Mouse (Mus musculus): ENCODE data around the gene Dip2b. TPM values are rescaled to one million over a fixed set of nuclear protein-coding genes. Genes with fewer than 3 reads are reported as not detected.
"Not testable (repeated sequence)": the region's sequence is repeated elsewhere in the genome, so short reads cannot be mapped to it uniquely, and the experiment has no call there.

Gene Dip2b
- polyA plus RNA-seq, 1 experiment = 21.4 TPM

- Histone ChIP-seq H3K4me3 (ENCODE audit: low read depth, low read length) (no peak overlapping the region), H3K4me1 (ENCODE audit: control insufficient read depth, insufficient read depth, low read length) (peaks cover 16% of the 10 kb centered on the region), H3K27me3 (ENCODE audit: control insufficient read depth, insufficient read depth, low read length, poor library complexity, severe bottlenecking) (no peaks in the 10 kb centered on the region), H3K9me3 (replicated peaks; ENCODE audit: control insufficient read depth, insufficient read depth, low read length, poor library complexity, severe bottlenecking) (no peaks in the 10 kb centered on the region), H3K36me3 (ENCODE audit: control insufficient read depth, insufficient read depth, low read length, poor library complexity, severe bottlenecking) (peaks cover 43% of the 10 kb centered on the region), H3K9ac (ENCODE audit: low read depth, poor library complexity, severe bottlenecking) (no peak overlapping the region), H3K27ac (ENCODE audit: insufficient read depth, low read length) (0 out of 2 replicates have a peak overlapping the region, but pooled peaks have one; percentile 71)
- TF ChIP-seq EP300 (IDR thresholded peaks at IDR 0.05; ENCODE audit: insufficient read depth, low read depth, low read length) (peak; percentile 70; the same call in 1 of the 2 replicates), CTCF (IDR thresholded peaks at IDR 0.05; ENCODE audit: low read depth, low read length) (no peak), POLR2A (IDR thresholded peaks at IDR 0.05; ENCODE audit: insufficient read depth, low read length) (no peak)
These were observed 217.9 kb downstream of the Dip2b start for GRCm38 (mm10) chr15:100256386-100256785.

GRCm38 (mm10) chr15:100257305-100257704 is 218.8 kb downstream of the Dip2b start:
- Histone ChIP-seq H3K36me3 (ENCODE audit: control insufficient read depth, insufficient read depth, low read length, poor library complexity, severe bottlenecking) (peaks cover 41% of the 10 kb centered on the region), H3K27me3 (ENCODE audit: control insufficient read depth, insufficient read depth, low read length, poor library complexity, severe bottlenecking) (no peaks in the 10 kb centered on the region), H3K4me1 (ENCODE audit: control insufficient read depth, insufficient read depth, low read length) (peaks cover 17% of the 10 kb centered on the region), H3K9me3 (replicated peaks; ENCODE audit: control insufficient read depth, insufficient read depth, low read length, poor library complexity, severe bottlenecking) (no peaks in the 10 kb centered on the region), H3K4me3 (ENCODE audit: low read depth, low read length) (no peak overlapping the region), H3K9ac (ENCODE audit: low read depth, poor library complexity, severe bottlenecking) (no peak overlapping the region), H3K27ac (ENCODE audit: insufficient read depth, low read length) (peak overlapping the region; percentile 21; the same call in 1 of the 2 replicates)
- TF ChIP-seq CTCF (IDR thresholded peaks at IDR 0.05; ENCODE audit: low read depth, low read length) (no peak), EP300 (IDR thresholded peaks at IDR 0.05; ENCODE audit: insufficient read depth, low read depth, low read length) (no peak), POLR2A (IDR thresholded peaks at IDR 0.05; ENCODE audit: insufficient read depth, low read length) (no peak)

- Histone ChIP-seq H3K4me1 (ENCODE audit: control insufficient read depth, insufficient read depth, low read length) (peaks cover 20% of the 10 kb centered on the region), H3K27ac (ENCODE audit: insufficient read depth, low read length) (peak overlapping the region; percentile 96), H3K36me3 (ENCODE audit: control insufficient read depth, insufficient read depth, low read length, poor library complexity, severe bottlenecking) (peaks cover 30% of the 10 kb centered on the region), H3K9me3 (replicated peaks; ENCODE audit: control insufficient read depth, insufficient read depth, low read length, poor library complexity, severe bottlenecking) (no peaks in the 10 kb centered on the region), H3K9ac (ENCODE audit: low read depth, poor library complexity, severe bottlenecking) (no peak overlapping the region), H3K4me3 (ENCODE audit: low read depth, low read length) (no peak overlapping the region), H3K27me3 (ENCODE audit: control insufficient read depth, insufficient read depth, low read length, poor library complexity, severe bottlenecking) (no peaks in the 10 kb centered on the region)
- no peak for TF ChIP-seq POLR2A (IDR thresholded peaks at IDR 0.05; ENCODE audit: insufficient read depth, low read length)
- no peak for TF ChIP-seq CTCF (IDR thresholded peaks at IDR 0.05; ENCODE audit: low read depth, low read length)
- TF ChIP-seq EP300 (IDR thresholded peaks at IDR 0.05; ENCODE audit: insufficient read depth, low read depth, low read length) = no peak
These were observed 220.4 kb downstream of the Dip2b start for GRCm38 (mm10) chr15:100258646-100259425.

DNA sequence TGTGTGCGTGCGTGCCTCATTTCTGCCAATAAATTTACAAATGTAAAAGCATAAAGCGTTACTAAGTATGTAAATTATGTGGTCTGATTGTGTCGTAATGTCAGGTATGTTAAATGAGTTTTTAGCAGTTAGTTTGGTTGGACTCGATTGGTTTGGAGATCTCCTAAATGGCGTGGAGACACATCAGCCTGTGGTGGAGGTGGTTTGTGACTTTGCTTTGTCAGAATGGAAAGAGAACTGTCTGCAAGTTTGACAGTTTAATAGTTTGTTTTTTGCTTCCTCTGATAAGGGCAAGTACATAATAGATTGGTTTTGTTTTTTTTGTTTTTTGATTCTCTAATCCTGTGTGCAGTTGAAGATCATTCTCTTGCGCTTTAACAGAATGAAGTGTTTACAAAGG is 221.9 kb downstream of the Dip2b start:
- H3K36me3 ChIP-seq (ENCODE audit: control insufficient read depth, insufficient read depth, low read length, poor library complexity, severe bottlenecking) = peaks cover 16% of the 10 kb centered on the region
- H3K27me3 ChIP-seq (ENCODE audit: control insufficient read depth, insufficient read depth, low read length, poor library complexity, severe bottlenecking); H3K4me3 ChIP-seq (ENCODE audit: low read depth, low read length); H3K9me3 ChIP-seq (replicated peaks; ENCODE audit: control insufficient read depth, insufficient read depth, low read length, poor library complexity, severe bottlenecking); H3K9ac ChIP-seq (ENCODE audit: low read depth, poor library complexity, severe bottlenecking); H3K27ac ChIP-seq (ENCODE audit: insufficient read depth, low read length): not testable (repeated sequence)
- H3K4me1 ChIP-seq (ENCODE audit: control insufficient read depth, insufficient read depth, low read length) = peaks cover 19% of the 10 kb centered on the region

DNA sequence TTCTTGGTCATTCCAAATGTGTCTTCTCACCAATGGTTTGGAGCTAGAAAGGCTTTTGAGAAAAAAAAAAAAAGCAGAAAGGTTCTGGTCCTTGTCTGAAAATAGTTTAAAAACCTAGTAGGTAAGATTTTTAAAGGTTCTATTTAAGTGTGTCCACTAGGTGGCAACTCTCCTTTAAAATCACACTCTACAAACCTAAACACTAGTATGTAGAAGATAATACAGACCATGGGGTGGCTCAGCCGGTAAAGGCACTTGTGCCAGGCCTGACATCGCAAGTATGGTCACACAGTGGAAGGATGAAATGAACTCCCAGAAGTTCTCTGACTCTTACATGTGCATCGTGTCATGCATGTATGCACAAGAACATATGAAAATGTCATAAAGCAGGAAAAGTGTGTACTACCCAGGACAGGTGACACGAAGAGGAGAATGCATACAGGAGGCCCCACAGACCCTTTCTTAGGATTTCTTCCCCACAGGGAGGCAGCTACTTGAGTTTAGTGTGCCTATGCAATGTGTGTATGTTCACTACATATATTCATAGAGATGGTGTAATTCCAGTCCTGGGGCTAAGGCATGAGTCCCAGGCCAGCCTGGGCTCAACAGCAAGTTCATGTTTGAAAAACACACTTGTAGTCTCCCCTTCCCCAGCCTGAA is 224.9 kb downstream of the Dip2b start:
- Histone ChIP-seq H3K27ac (ENCODE audit: insufficient read depth, low read length) (peak overlapping the region; percentile 100), H3K27me3 (ENCODE audit: control insufficient read depth, insufficient read depth, low read length, poor library complexity, severe bottlenecking) (no peaks in the 10 kb centered on the region), H3K9me3 (replicated peaks; ENCODE audit: control insufficient read depth, insufficient read depth, low read length, poor library complexity, severe bottlenecking) (peaks cover 15% of the 10 kb centered on the region), H3K36me3 (ENCODE audit: control insufficient read depth, insufficient read depth, low read length, poor library complexity, severe bottlenecking) (peaks cover 5% of the 10 kb centered on the region; the same call in 1 of the 2 replicates), H3K9ac (ENCODE audit: low read depth, poor library complexity, severe bottlenecking) (0 out of 2 replicates have a peak overlapping the region, but pooled peaks have one; percentile 55), H3K4me3 (ENCODE audit: low read depth, low read length) (no peak overlapping the region), H3K4me1 (ENCODE audit: control insufficient read depth, insufficient read depth, low read length) (peaks cover 11% of the 10 kb centered on the region)
- TF ChIP-seq POLR2A (IDR thresholded peaks at IDR 0.05; ENCODE audit: insufficient read depth, low read length) (no peak), EP300 (IDR thresholded peaks at IDR 0.05; ENCODE audit: insufficient read depth, low read depth, low read length) (no peak), CTCF (IDR thresholded peaks at IDR 0.05; ENCODE audit: low read depth, low read length) (peak; percentile 0)

Measured in ES-Bruce4 (cell line).